Mouse (Mus musculus) liver, adult (tissue): Measurements from ENCODE around the gene Krt78.

Experiments
- GATA4 ChIP-seq: IDR thresholded peaks from 2 replicates; pipeline ENCODE4 v1.6.1; 2014; ENCODE audit warnings: mild to moderate bottlenecking, low read length; ENCODE audit not compliant: insufficient replicate concordance

Gene Krt78

GRCm38 (mm10) chr15:101977043-101977726 is 23.1 kb upstream of the Krt78 start:
- no peak for TF ChIP-seq GATA4

- no peak for TF ChIP-seq GATA4
Measured at GRCm38 (mm10) chr15:101976641-101977040, 22.6 kb upstream of the Krt78 start.

GRCm38 (mm10) chr15:101976023-101976422 is 21.9 kb upstream of the Krt78 start:
- TF ChIP-seq GATA4 = no peak

- no peak for TF ChIP-seq GATA4
Measured at GRCm38 (mm10) chr15:101974083-101974845, 20.2 kb upstream of the Krt78 start.

- peak; percentile 40; the same call in 1 of the 2 replicates for TF ChIP-seq GATA4
Measured at GRCm38 (mm10) chr15:101973414-101974077, 19.5 kb upstream of the Krt78 start.

- no peak for TF ChIP-seq GATA4
Measured at GRCm38 (mm10) chr15:101970536-101970935, 16.4 kb upstream of the Krt78 start.

- no peak for TF ChIP-seq GATA4
Measured at GRCm38 (mm10) chr15:101966808-101967207, 12.7 kb upstream of the Krt78 start.

GRCm38 (mm10) chr15:101958891-101959290 is 4.8 kb upstream of the Krt78 start:
- TF ChIP-seq GATA4 = no peak

- no peak for TF ChIP-seq GATA4
Measured at GRCm38 (mm10) chr15:101952733-101953474, 1.2 kb downstream of the Krt78 start.

- TF ChIP-seq GATA4 = no peak
Measured at GRCm38 (mm10) chr15:101945430-101945829, 8.7 kb downstream of the Krt78 start.

- TF ChIP-seq GATA4 = no peak
Measured at GRCm38 (mm10) chr15:101941948-101942347, 12.1 kb downstream of the Krt78 start.

- no peak for TF ChIP-seq GATA4
Measured at GRCm38 (mm10) chr15:101940274-101940829, 13.7 kb downstream of the Krt78 start, which contains the start of gene Krt79. Gene Krt79, minus strand, starts transcription at chr15:101940324.

GRCm38 (mm10) chr15:101938600-101939308 is 15.3 kb downstream of the Krt78 start:
- TF ChIP-seq GATA4 = no peak

- TF ChIP-seq GATA4 = no peak
Measured at GRCm38 (mm10) chr15:101933024-101933423, 21.1 kb downstream of the Krt78 start.

- no peak for TF ChIP-seq GATA4
Measured at GRCm38 (mm10) chr15:101929666-101930065, 24.4 kb downstream of the Krt78 start.

- no peak for TF ChIP-seq GATA4
Measured at GRCm38 (mm10) chr15:101929087-101929486, 25.0 kb downstream of the Krt78 start.
